Mouse (Mus musculus): ENCODE measurements at regions not wholly inside any gene's neighbourhood (a gene's known extent, or its start where the extent isn't known, plus 50 kb on each side); places are given as distances from the start of the nearest gene placed in this dataset.

- Histone ChIP-seq H3K27ac (ENCODE audit: low read depth, low read length) (no peak overlapping the region), H3K27me3 (ENCODE audit: insufficient read depth, low read length) (no peaks in the 10 kb centered on the region), H3K9ac (replicated peaks; ENCODE audit: low read length, poor library complexity, severe bottlenecking) (no peak overlapping the region), H3K4me1 (ENCODE audit: insufficient read depth, low read length) (no peaks in the 10 kb centered on the region), H3K4me3 (ENCODE audit: low read depth, low read length) (no peak overlapping the region), H3K4me2 (ENCODE audit: low read depth, low read length, poor library complexity, severe bottlenecking) (no peak overlapping the region), H3K9me3 (ENCODE audit: low read length) (no peaks in the 10 kb centered on the region), H3K36me3 (ENCODE audit: insufficient read depth, low read length) (no peaks in the 10 kb centered on the region)
- DNase-seq (ENCODE audit: low spot score) (peak; percentile 27), ATAC-seq (ENCODE audit: low FRiP score) (no peak)
- WGBS: 67% methylated on average over 1 of the region's 1 CpGs
- TF ChIP-seq CTCF (IDR thresholded peaks at IDR 0.05): no peak
These were observed 419.2 kb downstream of the Plk2 start for GRCm38 (mm10) chr13:110814066-110814465.

DNA sequence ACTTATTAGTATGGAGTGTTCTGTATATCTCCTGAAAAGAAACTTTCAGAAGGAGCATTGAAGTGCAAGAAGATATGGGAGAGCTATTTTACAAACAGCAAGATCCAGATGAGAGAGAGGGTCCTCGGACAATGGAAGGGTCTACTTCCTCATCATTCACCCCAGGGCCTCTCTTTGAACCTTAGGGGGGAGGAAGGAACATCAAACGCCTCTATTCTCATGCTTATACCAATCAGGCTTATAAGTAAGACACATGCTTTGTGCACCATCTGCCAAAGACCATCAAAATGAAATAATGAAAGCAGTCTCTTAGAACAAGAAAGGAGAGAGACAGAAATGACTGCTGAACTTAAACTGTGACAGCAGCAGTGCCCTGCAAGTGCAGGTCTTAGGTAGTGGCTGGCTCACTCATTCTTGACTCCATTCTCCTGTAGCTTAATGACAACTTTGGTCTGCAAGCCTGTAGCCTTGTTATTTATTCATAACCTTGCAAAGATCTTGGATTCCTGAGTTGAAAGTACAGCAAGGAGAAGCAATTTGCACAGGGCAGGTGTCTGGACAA, 424.5 kb downstream of the Plk2 start:
- H3K4me3 ChIP-seq (ENCODE audit: low read depth, low read length): no peak overlapping the region
- DNase-seq (ENCODE audit: low spot score) (no peak), ATAC-seq (ENCODE audit: low FRiP score) (no peak)
- no peak overlapping the region for H3K27ac ChIP-seq (ENCODE audit: low read depth, low read length)
- no peak overlapping the region for H3K9ac ChIP-seq (replicated peaks; ENCODE audit: low read length, poor library complexity, severe bottlenecking)
- H3K36me3 ChIP-seq (ENCODE audit: insufficient read depth, low read length): no peaks in the 10 kb centered on the region
- WGBS: 24% methylated on average over 2 of the region's 2 CpGs
- no peaks in the 10 kb centered on the region for H3K9me3 ChIP-seq (ENCODE audit: low read length)
- H3K4me1 ChIP-seq (ENCODE audit: insufficient read depth, low read length): no peaks in the 10 kb centered on the region
- H3K27me3 ChIP-seq (ENCODE audit: insufficient read depth, low read length): no peaks in the 10 kb centered on the region
- no peak overlapping the region for H3K4me2 ChIP-seq (ENCODE audit: low read depth, low read length, poor library complexity, severe bottlenecking)
- no peak for TF ChIP-seq CTCF (IDR thresholded peaks at IDR 0.05)

- Histone ChIP-seq H3K4me2 (ENCODE audit: low read depth, low read length, poor library complexity, severe bottlenecking) (no peak overlapping the region), H3K4me1 (ENCODE audit: insufficient read depth, low read length) (no peaks in the 10 kb centered on the region), H3K27ac (ENCODE audit: low read depth, low read length) (no peak overlapping the region), H3K9me3 (ENCODE audit: low read length) (no peaks in the 10 kb centered on the region), H3K4me3 (ENCODE audit: low read depth, low read length) (no peak overlapping the region), H3K36me3 (ENCODE audit: insufficient read depth, low read length) (no peaks in the 10 kb centered on the region), H3K9ac (replicated peaks; ENCODE audit: low read length, poor library complexity, severe bottlenecking) (no peak overlapping the region), H3K27me3 (ENCODE audit: insufficient read depth, low read length) (no peaks in the 10 kb centered on the region)
- ATAC-seq (ENCODE audit: low FRiP score) (no peak), DNase-seq (ENCODE audit: low spot score) (no peak)
- WGBS: 93% methylated on average over 9 of the region's 9 CpGs
- no peak for TF ChIP-seq CTCF (IDR thresholded peaks at IDR 0.05)
These were observed 429.9 kb upstream of the Actbl2 start for GRCm38 (mm10) chr13:110824878-110825277.

- ATAC-seq (ENCODE audit: low FRiP score) (peak; percentile 58; the same call in 1 of the 2 replicates), DNase-seq (ENCODE audit: low spot score) (no peak)
- 34% methylated on average over 5 of the region's 5 CpGs for WGBS
- Histone ChIP-seq H3K9me3 (ENCODE audit: low read length) (no peaks in the 10 kb centered on the region), H3K27me3 (ENCODE audit: insufficient read depth, low read length) (no peaks in the 10 kb centered on the region), H3K4me3 (ENCODE audit: low read depth, low read length) (no peak overlapping the region), H3K36me3 (ENCODE audit: insufficient read depth, low read length) (no peaks in the 10 kb centered on the region), H3K4me1 (ENCODE audit: insufficient read depth, low read length) (no peaks in the 10 kb centered on the region), H3K9ac (replicated peaks; ENCODE audit: low read length, poor library complexity, severe bottlenecking) (no peak overlapping the region), H3K4me2 (ENCODE audit: low read depth, low read length, poor library complexity, severe bottlenecking) (no peak overlapping the region), H3K27ac (ENCODE audit: low read depth, low read length) (no peak overlapping the region)
- TF ChIP-seq CTCF (IDR thresholded peaks at IDR 0.05): no peak
These were observed 422.4 kb upstream of the Actbl2 start for GRCm38 (mm10) chr13:110832442-110832841.

GRCm38 (mm10) chr13:110836936-110837335, 417.9 kb upstream of the Actbl2 start:
- no peak for DNase-seq (ENCODE audit: low spot score)
- H3K4me1 ChIP-seq (ENCODE audit: insufficient read depth, low read length): no peaks in the 10 kb centered on the region
- 24% methylated on average over 7 of the region's 7 CpGs for WGBS
- no peak overlapping the region for H3K4me3 ChIP-seq (ENCODE audit: low read depth, low read length)
- no peaks in the 10 kb centered on the region for H3K36me3 ChIP-seq (ENCODE audit: insufficient read depth, low read length)
- H3K27ac ChIP-seq (ENCODE audit: low read depth, low read length): no peak overlapping the region
- no peak for ATAC-seq (ENCODE audit: low FRiP score)
- no peak for TF ChIP-seq CTCF (IDR thresholded peaks at IDR 0.05)
- no peak overlapping the region for H3K4me2 ChIP-seq (ENCODE audit: low read depth, low read length, poor library complexity, severe bottlenecking)
- H3K27me3 ChIP-seq (ENCODE audit: insufficient read depth, low read length): no peaks in the 10 kb centered on the region
- no peaks in the 10 kb centered on the region for H3K9me3 ChIP-seq (ENCODE audit: low read length)
- H3K9ac ChIP-seq (replicated peaks; ENCODE audit: low read length, poor library complexity, severe bottlenecking): no peak overlapping the region

DNA sequence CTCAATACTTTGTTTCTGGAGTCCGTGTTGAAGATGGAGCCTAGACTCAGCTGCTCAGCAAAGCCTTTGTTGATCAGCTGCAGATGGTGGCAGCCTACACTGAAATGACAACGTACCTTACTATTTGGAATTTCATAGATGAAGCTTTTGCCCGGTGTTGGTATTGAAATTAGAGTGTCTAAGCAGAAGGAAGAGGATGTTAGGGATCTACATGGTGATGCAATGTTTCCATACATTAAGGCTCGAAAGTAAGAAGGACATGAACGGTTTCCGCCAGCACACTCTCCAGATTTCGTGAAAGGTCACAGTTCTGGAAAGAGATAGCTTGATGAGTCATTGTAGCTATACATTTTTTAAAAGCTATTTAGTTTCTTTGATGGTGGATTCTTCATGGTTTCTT, 412.9 kb upstream of the Actbl2 start:
- no peak overlapping the region for H3K9ac ChIP-seq (replicated peaks; ENCODE audit: low read length, poor library complexity, severe bottlenecking)
- no peak for DNase-seq (ENCODE audit: low spot score)
- H3K4me2 ChIP-seq (ENCODE audit: low read depth, low read length, poor library complexity, severe bottlenecking): no peak overlapping the region
- no peaks in the 10 kb centered on the region for H3K9me3 ChIP-seq (ENCODE audit: low read length)
- ATAC-seq (ENCODE audit: low FRiP score): no peak
- no peak overlapping the region for H3K27ac ChIP-seq (ENCODE audit: low read depth, low read length)
- H3K4me3 ChIP-seq (ENCODE audit: low read depth, low read length): no peak overlapping the region
- 93% methylated on average over 7 of the region's 7 CpGs for WGBS
- no peak for TF ChIP-seq CTCF (IDR thresholded peaks at IDR 0.05)
- no peaks in the 10 kb centered on the region for H3K36me3 ChIP-seq (ENCODE audit: insufficient read depth, low read length)
- H3K4me1 ChIP-seq (ENCODE audit: insufficient read depth, low read length): no peaks in the 10 kb centered on the region
- H3K27me3 ChIP-seq (ENCODE audit: insufficient read depth, low read length): no peaks in the 10 kb centered on the region
